Mouse (Mus musculus): ENCODE measurements at regions not wholly inside any gene's neighbourhood (a gene's known extent, or its start where the extent isn't known, plus 50 kb on each side); places are given as distances from the start of the nearest gene placed in this dataset.

- no peak for DNase-seq (ENCODE audit: low spot score in 2 of 2)
Observed at GRCm38 (mm10) chr4:95389647-95390046, 167.7 kb upstream of the Fggy start.

GRCm38 (mm10) chr4:95390549-95390948 lies 166.8 kb upstream of the Fggy start:
- DNase-seq (ENCODE audit: low spot score in 2 of 2): no peak

GRCm38 (mm10) chr4:95395746-95396145 lies 161.6 kb upstream of the Fggy start:
- DNase-seq (ENCODE audit: low spot score in 2 of 2): no peak

GRCm38 (mm10) chr4:95398301-95398700 lies 159.0 kb upstream of the Fggy start:
- DNase-seq (ENCODE audit: low spot score in 2 of 2): no peak

GRCm38 (mm10) chr4:95402273-95402672 lies 155.0 kb upstream of the Fggy start:
- DNase-seq (ENCODE audit: low spot score in 2 of 2): no peak

GRCm38 (mm10) chr4:95417075-95417474 lies 140.2 kb upstream of the Fggy start:
- no peak for DNase-seq (ENCODE audit: low spot score in 2 of 2)

- no peak for DNase-seq (ENCODE audit: low spot score in 2 of 2)
Observed at GRCm38 (mm10) chr4:95426563-95426962, 130.7 kb upstream of the Fggy start.

- no peak for DNase-seq (ENCODE audit: low spot score in 2 of 2)
Observed at GRCm38 (mm10) chr4:95434543-95434942, 122.8 kb upstream of the Fggy start.

- DNase-seq (ENCODE audit: low spot score in 2 of 2): no peak
Observed at GRCm38 (mm10) chr4:95435080-95435479, 122.2 kb upstream of the Fggy start.

- no peak for DNase-seq (ENCODE audit: low spot score in 2 of 2)
Observed at GRCm38 (mm10) chr4:95439834-95440233, 117.5 kb upstream of the Fggy start.

- DNase-seq (ENCODE audit: low spot score in 2 of 2): no peak
Observed at GRCm38 (mm10) chr4:95443854-95444811, 113.2 kb upstream of the Fggy start.

GRCm38 (mm10) chr4:95450286-95450685 lies 107.0 kb upstream of the Fggy start:
- no peak for DNase-seq (ENCODE audit: low spot score in 2 of 2)

- no peak for DNase-seq (ENCODE audit: low spot score in 2 of 2)
Observed at GRCm38 (mm10) chr4:95451831-95452230, 105.5 kb upstream of the Fggy start.

- DNase-seq (ENCODE audit: low spot score in 2 of 2): no peak
Observed at GRCm38 (mm10) chr4:95456318-95456717, 101.0 kb upstream of the Fggy start.

GRCm38 (mm10) chr4:95456943-95457342 lies 100.4 kb upstream of the Fggy start:
- no peak for DNase-seq (ENCODE audit: low spot score in 2 of 2)

GRCm38 (mm10) chr4:95462476-95462875 lies 94.8 kb upstream of the Fggy start:
- DNase-seq (ENCODE audit: low spot score in 2 of 2): no peak

GRCm38 (mm10) chr4:95463082-95463825 lies 94.1 kb upstream of the Fggy start:
- DNase-seq (ENCODE audit: low spot score in 2 of 2): no peak

GRCm38 (mm10) chr4:95466647-95467046 lies 90.7 kb upstream of the Fggy start:
- DNase-seq (ENCODE audit: low spot score in 2 of 2): no peak

- DNase-seq (ENCODE audit: low spot score in 2 of 2): no peak
Observed at GRCm38 (mm10) chr4:95467526-95467925, 89.8 kb upstream of the Fggy start.

GRCm38 (mm10) chr4:95474726-95475406 lies 82.4 kb upstream of the Fggy start:
- no peak for DNase-seq (ENCODE audit: low spot score in 2 of 2)

- DNase-seq (ENCODE audit: low spot score in 2 of 2): no peak
Observed at GRCm38 (mm10) chr4:95476071-95476724, 81.1 kb upstream of the Fggy start.

- no peak for DNase-seq (ENCODE audit: low spot score in 2 of 2)
Observed at GRCm38 (mm10) chr4:95483571-95483970, 73.7 kb upstream of the Fggy start.

Data from thymus, postnatal 10 days (tissue).